Mouse (Mus musculus) CH12.LX (cell line): ENCODE measurements at regions not wholly inside any gene's neighbourhood (a gene's known extent, or its start where the extent isn't known, plus 50 kb on each side); places are given as distances from the start of the nearest gene placed in this dataset.

Source experiments
- DNase-seq: peaks from one replicate; pipeline ENCODE4 v3.0.0-alpha.2; 2013; ENCODE audit errors: extremely low read depth
- H3K27ac ChIP-seq: 2 replicates; pipeline ENCODE4 v1.5.1; 2012; ENCODE audit warnings: low read depth, mild to moderate bottlenecking, control low read depth, moderate library complexity; ENCODE audit not compliant: insufficient read depth
- H3K27me3 ChIP-seq: replicated peaks from 2 replicates; pipeline ENCODE3; 2012; ENCODE audit warnings: inconsistent platforms
- H3K36me3 ChIP-seq, 2 experiments: replicated peaks in 1 of 2; 2 replicates each; pipeline versions ENCODE3 to v1.6.1; 2012; ENCODE audit warnings: inconsistent platforms in 1 of 2, low read length in 1 of 2, mild to moderate bottlenecking in 1 of 2, mixed read lengths in 1 of 2, moderate library complexity in 1 of 2; ENCODE audit not compliant: control insufficient read depth in 1 of 2, insufficient read depth in 1 of 2
- H3K4me1 ChIP-seq, 2 experiments: 2 replicates each; pipeline ENCODE4 v1.6.1; 2012; ENCODE audit warnings: inconsistent platforms in 1 of 2, moderate library complexity in 1 of 2; ENCODE audit not compliant: insufficient read depth in 2 of 2, control insufficient read depth in 1 of 2
- H3K4me2 ChIP-seq: 2 replicates; pipeline ENCODE4 v1.6.1; 2012; ENCODE audit warnings: low read depth, mild to moderate bottlenecking, control low read depth; ENCODE audit not compliant: poor library complexity, insufficient read depth, severe bottlenecking
- H3K4me3 ChIP-seq, 3 experiments: fragments of 150-350 bp in 1 of 3; sonication (generic) in 1 of 3; replicated peaks in 1 of 3; 2 replicates each; pipeline versions ENCODE3 to v1.5.1; 2011 to 2012; ENCODE audit warnings: low read depth in 2 of 3, low read length in 2 of 3, mild to moderate bottlenecking in 2 of 3, moderate library complexity in 2 of 3, control low read depth in 1 of 3, improper control_type of control experiment in 1 of 3, inconsistent platforms in 1 of 3, mixed read lengths in 1 of 3; ENCODE audit not compliant: poor library complexity in 1 of 3
- H3K79me2 ChIP-seq: replicated peaks from 2 replicates; pipeline ENCODE4 v1.6.1; 2012; ENCODE audit warnings: mild to moderate bottlenecking, moderate library complexity; ENCODE audit not compliant: control insufficient read depth, poor library complexity, insufficient read depth, severe bottlenecking; ENCODE audit errors: extremely low read depth
- H3K9ac ChIP-seq: 2 replicates; pipeline ENCODE4 v1.6.1; 2012; ENCODE audit warnings: low read depth, mild to moderate bottlenecking, control low read depth, moderate library complexity; ENCODE audit not compliant: insufficient read depth
- H3K9me3 ChIP-seq: replicated peaks from 2 replicates; pipeline ENCODE3; 2012; ENCODE audit warnings: low read length, inconsistent platforms, mixed read lengths
- BHLHE40 ChIP-seq: IDR thresholded peaks from 2 replicates; pipeline ENCODE4 v1.6.1; 2011; ENCODE audit warnings: mild to moderate bottlenecking, low read depth, low read length, improper control_type of control experiment
- CHD1 ChIP-seq: IDR thresholded peaks from 2 replicates; pipeline ENCODE4 v1.6.1; 2012; ENCODE audit warnings: low read depth, low read length, improper control_type of control experiment, inconsistent platforms
- CHD2 ChIP-seq: IDR thresholded peaks from 2 replicates; pipeline ENCODE4 v1.6.1; 2011; ENCODE audit warnings: low read length, improper control_type of control experiment
- CTCF ChIP-seq, 2 experiments: IDR thresholded peaks in 1 of 2; conservative IDR thresholded peaks in 1 of 2; 2 replicates each; pipeline ENCODE4 v1.5.1; 2011 to 2012; ENCODE audit warnings: low read depth in 2 of 2, low read length in 2 of 2, improper control_type of control experiment in 1 of 2, inconsistent platforms in 1 of 2, mild to moderate bottlenecking in 1 of 2, moderate library complexity in 1 of 2
- E2F4 ChIP-seq: IDR thresholded peaks from 2 replicates; pipeline ENCODE4 v1.6.1; 2011; ENCODE audit warnings: low read depth, low read length, improper control_type of control experiment; ENCODE audit not compliant: insufficient replicate concordance
- EP300 ChIP-seq: IDR thresholded peaks from 2 replicates; pipeline ENCODE4 v1.6.1; 2011; ENCODE audit warnings: low read length, improper control_type of control experiment
- GABPA ChIP-seq: IDR thresholded peaks from 2 replicates; pipeline ENCODE4 v1.6.1; 2012; ENCODE audit warnings: low read depth, low read length, improper control_type of control experiment, inconsistent platforms; ENCODE audit not compliant: insufficient replicate concordance
- IRF4 ChIP-seq: IDR thresholded peaks from 2 replicates; pipeline ENCODE4 v1.6.1; 2014; ENCODE audit warnings: low read depth, mild to moderate bottlenecking, inconsistent platforms, low read length, improper control_type of control experiment
- JUN ChIP-seq: IDR thresholded peaks from 2 replicates; pipeline ENCODE4 v1.6.1; 2011; ENCODE audit warnings: low read depth, mild to moderate bottlenecking, low read length, improper control_type of control experiment, moderate library complexity; ENCODE audit not compliant: insufficient read depth
- JUND ChIP-seq: conservative IDR thresholded peaks from 2 replicates; pipeline ENCODE4 v1.6.1; 2011; ENCODE audit warnings: low read depth, low read length, improper control_type of control experiment
- MAFK ChIP-seq: IDR thresholded peaks from 2 replicates; pipeline ENCODE4 v1.6.1; 2011; ENCODE audit warnings: low read length, improper control_type of control experiment; ENCODE audit not compliant: insufficient replicate concordance
- MXI1 ChIP-seq: IDR thresholded peaks from 2 replicates; pipeline ENCODE4 v1.6.1; 2011; ENCODE audit warnings: mild to moderate bottlenecking, low read depth, low read length, improper control_type of control experiment
- MYC ChIP-seq: IDR thresholded peaks from 2 replicates; pipeline ENCODE4 v1.6.1; 2011; ENCODE audit warnings: low read depth, mild to moderate bottlenecking, improper control_type of control experiment, low read length
- NRF1 ChIP-seq: IDR thresholded peaks from 2 replicates; pipeline ENCODE4 v1.6.1; 2014; ENCODE audit warnings: low read depth, mild to moderate bottlenecking, inconsistent platforms, low read length, improper control_type of control experiment, moderate library complexity
- POLR2AphosphoS2 ChIP-seq: IDR thresholded peaks from 2 replicates; pipeline ENCODE4 v1.6.1; 2011; ENCODE audit warnings: low read depth, low read length, improper control_type of control experiment
- SIN3A ChIP-seq: IDR thresholded peaks from 2 replicates; pipeline ENCODE4 v1.6.1; 2012; ENCODE audit warnings: low read length, improper control_type of control experiment, inconsistent platforms
- SMC3 ChIP-seq: IDR thresholded peaks from 2 replicates; pipeline ENCODE4 v1.6.1; 2011; ENCODE audit warnings: low read depth, low read length, improper control_type of control experiment
- TBP ChIP-seq: conservative IDR thresholded peaks from 2 replicates; pipeline ENCODE4 v1.6.1; 2011; ENCODE audit warnings: low read depth, low read length, improper control_type of control experiment
- TCF12 ChIP-seq: IDR thresholded peaks from 2 replicates; pipeline ENCODE4 v1.6.1; 2014; ENCODE audit warnings: low read depth, mild to moderate bottlenecking, inconsistent platforms, low read length, improper control_type of control experiment
- UBTF ChIP-seq: IDR thresholded peaks from 2 replicates; pipeline ENCODE4 v1.6.1; 2012; ENCODE audit warnings: low read depth, mild to moderate bottlenecking, inconsistent platforms, low read length, improper control_type of control experiment, moderate library complexity
- USF1 ChIP-seq: IDR thresholded peaks from 2 replicates; pipeline ENCODE4 v1.6.1; 2014; ENCODE audit warnings: low read depth, mild to moderate bottlenecking, inconsistent platforms, low read length, improper control_type of control experiment
- USF2 ChIP-seq: conservative IDR thresholded peaks from 2 replicates; pipeline ENCODE4 v1.6.1; 2011; ENCODE audit warnings: low read depth, low read length, improper control_type of control experiment
- ZC3H11A ChIP-seq: IDR thresholded peaks from 2 replicates; pipeline ENCODE4 v1.6.1; 2012; ENCODE audit warnings: low read depth, mild to moderate bottlenecking, inconsistent platforms, low read length, improper control_type of control experiment
- ZKSCAN1 ChIP-seq: IDR thresholded peaks from 2 replicates; pipeline ENCODE4 v1.6.1; 2012; ENCODE audit warnings: low read depth, inconsistent platforms, low read length, improper control_type of control experiment, borderline replicate concordance
- ZMIZ1 ChIP-seq: IDR thresholded peaks from 2 replicates; pipeline ENCODE4 v1.6.1; 2012; ENCODE audit warnings: low read depth, mild to moderate bottlenecking, inconsistent platforms, low read length, improper control_type of control experiment
- dilution Hi-C: fragments of 300-500 bp; cut with MboI; formaldehyde crosslinking; loops from 2 replicates; pipeline ENCODE4 v1.14.3; 2020; ENCODE audit warnings: low sequenced_read_pairs; ENCODE audit not compliant: extremely low pct_unique_long_range_greater_than_20kb, extremely low pct_ligation_motif_present
- in situ Hi-C: fragments of 300-500 bp; cut with MboI; formaldehyde crosslinking; loops from 3 replicates; pipeline ENCODE4 v1.14.3; 2019; ENCODE audit warnings: low sequenced_read_pairs, low pct_ligation_motif_present, low pct_unique_long_range_greater_than_20kb, mixed read lengths

DNA sequence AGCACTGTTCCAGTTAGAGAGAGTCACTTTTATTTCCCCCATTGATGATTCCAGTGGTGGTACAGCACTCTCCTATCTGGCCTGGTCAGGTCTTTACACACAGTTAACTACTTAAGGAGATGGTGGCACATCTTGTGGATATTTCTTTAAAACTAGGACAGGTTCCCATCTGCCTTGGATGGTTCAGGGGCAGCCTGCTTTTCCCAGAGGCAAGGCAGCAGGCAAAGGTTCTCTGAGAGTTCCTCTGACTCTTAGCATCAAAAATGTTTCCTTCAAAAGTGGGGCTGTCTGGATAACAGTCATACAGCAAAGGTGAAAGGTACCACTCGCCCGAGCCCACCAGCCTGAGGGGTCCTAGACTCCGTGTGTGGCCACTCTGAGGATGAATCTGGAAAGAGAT lies 178.3 kb upstream of the 1700012A03Rik start:
- Histone ChIP-seq H3K27ac (no peak overlapping the region), H3K9ac (no peak overlapping the region), H3K9me3 (no peaks in the 10 kb centered on the region), H3K4me1 (no peaks in the 10 kb centered on the region), H3K79me2 (no peaks in the 10 kb centered on the region), H3K27me3 (peaks cover 69% of the 10 kb centered on the region), H3K36me3 (no peaks in the 10 kb centered on the region)
- no peak for DNase-seq
- dilution Hi-C loops: no loop called here
- no peak for TF ChIP-seq MAFK
- TF ChIP-seq E2F4: no peak
- no peak for TF ChIP-seq MYC
- no peak for TF ChIP-seq BHLHE40
- no peak for TF ChIP-seq MXI1
- no peak for TF ChIP-seq TCF12
- no peak for TF ChIP-seq NRF1
- TF ChIP-seq CHD1: no peak
- no peak for TF ChIP-seq JUN
- TF ChIP-seq IRF4: no peak
- TF ChIP-seq POLR2AphosphoS2: no peak
- no peak for TF ChIP-seq GABPA
- no peak for TF ChIP-seq ZC3H11A
- TF ChIP-seq ZKSCAN1: no peak
- TF ChIP-seq EP300: no peak
- no peak for TF ChIP-seq ZMIZ1
- TF ChIP-seq, all 38 proteins: peak for 0
- in situ Hi-C loops: no loop called here
- H3K4me2 ChIP-seq: no peak overlapping the region
- no peak overlapping the region for H3K4me3 ChIP-seq

DNA sequence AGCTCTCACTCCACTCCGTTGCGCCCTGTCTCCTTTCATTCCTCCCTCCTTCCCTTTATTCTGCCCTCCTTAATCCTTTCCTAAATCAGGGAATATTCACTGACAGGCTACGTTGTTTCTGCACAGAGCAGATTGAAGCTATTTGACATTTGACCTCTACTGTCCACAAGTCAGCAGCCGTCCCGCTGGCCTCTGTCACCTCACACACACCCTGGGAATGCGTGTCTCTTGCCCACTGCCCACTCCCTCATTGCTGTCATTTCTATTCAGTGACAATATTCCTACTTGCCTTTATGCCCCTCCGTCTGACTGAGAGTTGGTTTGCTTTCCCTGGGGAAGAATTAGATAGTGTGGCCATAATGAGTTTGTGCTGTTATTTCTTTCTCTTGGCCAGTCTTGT lies 188.1 kb upstream of the 1700012A03Rik start:
- no peak overlapping the region for H3K4me2 ChIP-seq
- peaks cover 56% of the 10 kb centered on the region for H3K27me3 ChIP-seq
- no peak for DNase-seq
- no peaks in the 10 kb centered on the region for H3K79me2 ChIP-seq
- H3K4me3 ChIP-seq: no peak overlapping the region
- no peaks in the 10 kb centered on the region for H3K4me1 ChIP-seq
- no peak for TF ChIP-seq GABPA
- TF ChIP-seq TCF12: no peak
- no peak for TF ChIP-seq UBTF
- no peak for TF ChIP-seq EP300
- no peak for TF ChIP-seq BHLHE40
- no peak for TF ChIP-seq ZKSCAN1
- TF ChIP-seq USF1: no peak
- TF ChIP-seq TBP: no peak
- no peak for TF ChIP-seq MXI1
- TF ChIP-seq NRF1: no peak
- no peak for TF ChIP-seq CHD2
- TF ChIP-seq SMC3: no peak
- no peak for TF ChIP-seq USF2
- no peak for TF ChIP-seq JUND
- TF ChIP-seq CTCF (conservative IDR thresholded peaks at IDR 0.05 in 1 of 2, IDR thresholded peaks at IDR 0.05 in 1 of 2; ENCODE audit: low read depth in 2 of 2, low read length in 2 of 2): no peak
- no peak for TF ChIP-seq SIN3A
- no peak overlapping the region for H3K27ac ChIP-seq
- in situ Hi-C loops: no loop called here
- H3K36me3 ChIP-seq: no peaks in the 10 kb centered on the region
- dilution Hi-C loops: no loop called here
- no peak overlapping the region for H3K9ac ChIP-seq
- H3K9me3 ChIP-seq: no peaks in the 10 kb centered on the region
